Mouse (Mus musculus) liver, adult 2 months (tissue): ENCODE results near the gene Cgn. TPM values are rescaled to one million over a fixed set of nuclear protein-coding genes. Genes with fewer than 3 reads are reported as not detected.
"Not testable (repeated sequence)": the region's sequence is repeated elsewhere in the genome, so short reads cannot be mapped to it uniquely, and the experiment has no call there.

Experiments
- DNase-seq: peaks from one replicate; pipeline ENCODE4 v3.0.0-alpha.2; 2011; ENCODE audit warnings: low read depth, low spot score; ENCODE audit errors: extremely low read depth
- H3K27ac ChIP-seq: fragments of 200-500 bp; replicated peaks from 2 replicates; pipeline ENCODE4 v1.5.1; 2012; ENCODE audit warnings: low read depth, mild to moderate bottlenecking, control low read depth, inconsistent platforms, low read length; ENCODE audit not compliant: insufficient read depth
- H3K27me3 ChIP-seq: fragments of 200-500 bp; 2 replicates; pipeline ENCODE4 v1.6.1; 2012; ENCODE audit warnings: mild to moderate bottlenecking, moderate library complexity, low read length, inconsistent platforms; ENCODE audit not compliant: control insufficient read depth, insufficient read depth
- H3K36me3 ChIP-seq: fragments of 200-500 bp; 2 replicates; pipeline ENCODE4 v1.6.1; 2012; ENCODE audit warnings: low read length, inconsistent platforms; ENCODE audit not compliant: control insufficient read depth, insufficient read depth
- H3K4me1 ChIP-seq: fragments of 200-500 bp; 2 replicates; pipeline ENCODE4 v1.6.1; 2011; ENCODE audit warnings: low read length; ENCODE audit not compliant: control insufficient read depth, insufficient read depth
- H3K4me3 ChIP-seq: fragments of 200-500 bp; 2 replicates; pipeline ENCODE4 v1.5.1; 2011; ENCODE audit warnings: low read depth, mild to moderate bottlenecking, control low read depth, low read length, moderate library complexity; ENCODE audit not compliant: insufficient read depth
- H3K79me2 ChIP-seq: fragments of 200-500 bp; 2 replicates; pipeline ENCODE4 v1.6.1; 2012; ENCODE audit warnings: inconsistent platforms, mild to moderate bottlenecking, low read length, moderate library complexity; ENCODE audit not compliant: control insufficient read depth, insufficient read depth
- H3K9ac ChIP-seq: fragments of 200-500 bp; 2 replicates; pipeline ENCODE4 v1.6.1; 2012; ENCODE audit warnings: low read depth, mild to moderate bottlenecking, control low read depth, inconsistent platforms, low read length
- CTCF ChIP-seq: fragments of 200-500 bp; IDR thresholded peaks from 2 replicates; pipeline ENCODE4 v1.5.1; 2011; ENCODE audit warnings: low read depth, low read length, control low read depth
- POLR2A ChIP-seq: fragments of 200-500 bp; IDR thresholded peaks from 2 replicates; pipeline ENCODE4 v1.6.1; 2011; ENCODE audit warnings: low read length, control low read depth; ENCODE audit not compliant: insufficient read depth; ENCODE audit errors: extremely low read depth
- WGBS: fragments of 180-500 bp; shearing (Covaris S2); methylation state at CpG from one replicate; pipeline ENCODE4 v1.1.7; 2018; 5-methylcytosine and 5-hydroxymethylcytosine counted together
- polyA plus RNA-seq: library from polyadenylated mRNA; depleted of rRNA; stranded (reverse); fragments of >200 nt; gene quantifications from 2 replicates; pipeline ENCODE4 v1.2.3, GENCODE M21; 2012
- total RNA-seq: library from RNA; depleted of rRNA; stranded (reverse); fragments of >200 nt; gene quantifications from 2 replicates; pipeline ENCODE4 v1.2.3, GENCODE M21; 2014

Cgn gene
- total and polyA plus RNA-seq, 2 experiments: 7.4 to 7.6 TPM

- 17% methylated on average over 4 of the region's 4 CpGs for WGBS
- peaks cover 22% of the 10 kb centered on the region for H3K4me1 ChIP-seq
- DNase-seq: peak; percentile 81
- peaks cover 8% of the 10 kb centered on the region for H3K36me3 ChIP-seq
- no peaks in the 10 kb centered on the region for H3K27me3 ChIP-seq
- H3K4me3 ChIP-seq: no peak overlapping the region; the same call in 1 of the 2 replicates
- peak overlapping the region; percentile 97 for H3K27ac ChIP-seq
- H3K9ac ChIP-seq: peak overlapping the region; percentile 41
- TF ChIP-seq CTCF: no peak
- no peak for TF ChIP-seq POLR2A
- peaks cover 7% of the 10 kb centered on the region; the same call in 1 of the 2 replicates for H3K79me2 ChIP-seq
Measured at GRCm38 (mm10) chr3:94782936-94783335, 3.4 kb downstream of the Cgn start.

- no peaks in the 10 kb centered on the region for H3K27me3 ChIP-seq
- H3K36me3 ChIP-seq: peaks cover 15% of the 10 kb centered on the region
- no peak overlapping the region for H3K9ac ChIP-seq
- WGBS: 12% methylated on average over 3 of the region's 3 CpGs
- peaks cover 7% of the 10 kb centered on the region; the same call in 1 of the 2 replicates for H3K79me2 ChIP-seq
- DNase-seq: peak; percentile 62
- H3K4me1 ChIP-seq: peaks cover 20% of the 10 kb centered on the region
- no peak overlapping the region for H3K4me3 ChIP-seq
- H3K27ac ChIP-seq: no peak overlapping the region
- TF ChIP-seq POLR2A (no peak), CTCF (no peak)
Measured at GRCm38 (mm10) chr3:94781356-94781755, 4.9 kb downstream of the Cgn start.

- H3K36me3 ChIP-seq: peaks cover 45% of the 10 kb centered on the region
- no peaks in the 10 kb centered on the region for H3K27me3 ChIP-seq
- H3K4me1 ChIP-seq: no peaks in the 10 kb centered on the region
- no peak overlapping the region for H3K4me3 ChIP-seq
- TF ChIP-seq CTCF (no peak), POLR2A (no peak)
- DNase-seq: no peak
- 90% methylated on average over 7 of the region's 7 CpGs for WGBS
- H3K79me2 ChIP-seq: 0 out of 2 replicates have a peak, but pooled peaks cover 2% of the 10 kb centered on the region
- no peak overlapping the region for H3K9ac ChIP-seq
- no peak overlapping the region for H3K27ac ChIP-seq
Measured at GRCm38 (mm10) chr3:94775886-94776285, 10.4 kb downstream of the Cgn start.

- WGBS: 85% methylated on average over 11 of the region's 11 CpGs
- Histone ChIP-seq H3K4me3 (no peak overlapping the region), H3K27ac (no peak overlapping the region), H3K79me2 (no peaks in the 10 kb centered on the region), H3K4me1 (no peaks in the 10 kb centered on the region), H3K27me3 (no peaks in the 10 kb centered on the region), H3K9ac (no peak overlapping the region), H3K36me3 (peaks cover 45% of the 10 kb centered on the region)
- DNase-seq: no peak
- TF ChIP-seq POLR2A (no peak), CTCF (no peak)
Measured at GRCm38 (mm10) chr3:94774039-94774438, 12.3 kb downstream of the Cgn start.

- not testable (repeated sequence) for H3K27ac ChIP-seq, H3K4me1 ChIP-seq, H3K4me3 ChIP-seq, H3K9ac ChIP-seq, DNase-seq, H3K27me3 ChIP-seq, H3K79me2 ChIP-seq, H3K36me3 ChIP-seq
- 81% methylated on average over 8 of the region's 8 CpGs for WGBS
Measured at GRCm38 (mm10) chr3:94765456-94765855, 20.8 kb downstream of the Cgn start.

GRCm38 (mm10) chr3:94764545-94765292 lies 21.6 kb downstream of the Cgn start:
- not testable (repeated sequence) for H3K36me3 ChIP-seq, H3K79me2 ChIP-seq, H3K9ac ChIP-seq, H3K27ac ChIP-seq, H3K4me3 ChIP-seq, DNase-seq, H3K4me1 ChIP-seq, H3K27me3 ChIP-seq
- WGBS: 76% methylated on average over 4 of the region's 5 CpGs

- not testable (repeated sequence) for H3K27ac ChIP-seq, H3K9ac ChIP-seq, H3K4me1 ChIP-seq, H3K36me3 ChIP-seq, H3K4me3 ChIP-seq, H3K27me3 ChIP-seq, H3K79me2 ChIP-seq
- peak; percentile 70 for DNase-seq
- WGBS: 17% methylated on average over 4 of the region's 9 CpGs
Measured at GRCm38 (mm10) chr3:94758427-94758826, 27.9 kb downstream of the Cgn start.

- not testable (repeated sequence) for DNase-seq
Measured at GRCm38 (mm10) chr3:94758056-94758409, 28.3 kb downstream of the Cgn start.

More at GRCm38 (mm10) chr3:94758056-94758409, 28.3 kb downstream of the Cgn start:
- H3K27me3 ChIP-seq, H3K27ac ChIP-seq, H3K9ac ChIP-seq, H3K36me3 ChIP-seq, H3K79me2 ChIP-seq, H3K4me1 ChIP-seq: not testable (repeated sequence)
- peak overlapping the region; percentile 53; the same call in 1 of the 2 replicates for H3K4me3 ChIP-seq
- WGBS: under 1% methylated on average over 22 of the region's 31 CpGs
